Mouse (Mus musculus) ES-E14 (cell line): ENCODE measurements at regions not wholly inside any gene's neighbourhood (a gene's known extent, or its start where the extent isn't known, plus 50 kb on each side); places are given as distances from the start of the nearest gene placed in this dataset.

ENCODE experiments used
- DNase-seq: peaks from one replicate; pipeline ENCODE4 v3.0.0-alpha.2; 2013; ENCODE audit warnings: low read depth, low spot score
- H3K27ac ChIP-seq: 2 replicates; pipeline ENCODE4 v1.5.1; 2012; ENCODE audit warnings: low read depth, mild to moderate bottlenecking, low read length, moderate library complexity, mixed read lengths; ENCODE audit not compliant: poor library complexity, insufficient read depth, severe bottlenecking
- H3K36me3 ChIP-seq: 2 replicates; pipeline ENCODE4 v1.6.1; 2012; ENCODE audit warnings: mild to moderate bottlenecking, low read length, moderate library complexity, mixed read lengths; ENCODE audit not compliant: control insufficient read depth, poor library complexity, insufficient read depth, severe bottlenecking
- H3K4me1 ChIP-seq, 2 experiments: fragments of 150-350 bp in 1 of 2; sonication (generic) in 1 of 2; 2 replicates each; pipeline ENCODE4 v1.6.1; 2012; ENCODE audit warnings: low read length in 2 of 2, mild to moderate bottlenecking in 1 of 2, mixed read lengths in 1 of 2; ENCODE audit not compliant: control insufficient read depth in 2 of 2, insufficient read depth in 2 of 2, poor library complexity in 1 of 2
- H3K4me3 ChIP-seq, 2 experiments: fragments of 150-350 bp in 1 of 2; sonication (generic) in 1 of 2; 2 replicates each; pipeline ENCODE4 v1.5.1; 2012; ENCODE audit warnings: low read length in 2 of 2, low read depth in 1 of 2, mild to moderate bottlenecking in 1 of 2, mixed read lengths in 1 of 2; ENCODE audit not compliant: insufficient read depth in 1 of 2, poor library complexity in 1 of 2, severe bottlenecking in 1 of 2
- H3K9ac ChIP-seq: 2 replicates; pipeline ENCODE4 v1.6.1; 2012; ENCODE audit warnings: low read depth, mild to moderate bottlenecking, low read length, mixed read lengths; ENCODE audit not compliant: poor library complexity, insufficient read depth, severe bottlenecking
- H3K9me3 ChIP-seq: fragments of 150-350 bp; sonication (generic); 2 replicates; pipeline ENCODE4 v1.6.1; 2012; ENCODE audit warnings: low read depth, mild to moderate bottlenecking, low read length; ENCODE audit not compliant: control insufficient read depth, insufficient read depth
- CHD2 ChIP-seq: IDR thresholded peaks from 2 replicates; pipeline ENCODE4 v1.6.1; 2014; ENCODE audit warnings: mild to moderate bottlenecking, low read depth, low read length, inconsistent platforms
- HCFC1 ChIP-seq: IDR thresholded peaks from 2 replicates; pipeline ENCODE4 v1.6.1; 2012; ENCODE audit warnings: low read length, inconsistent platforms, borderline replicate concordance; ENCODE audit not compliant: insufficient read depth
- MAFK ChIP-seq: IDR thresholded peaks from 2 replicates; pipeline ENCODE4 v1.6.1; 2014; ENCODE audit warnings: mild to moderate bottlenecking, low read depth, low read length, inconsistent platforms; ENCODE audit not compliant: insufficient read depth
- ZC3H11A ChIP-seq: IDR thresholded peaks from 2 replicates; pipeline ENCODE4 v1.6.1; 2012; ENCODE audit warnings: low read depth, mild to moderate bottlenecking, inconsistent platforms, low read length, borderline replicate concordance
- ZNF384 ChIP-seq: IDR thresholded peaks from 2 replicates; pipeline ENCODE4 v1.6.1; 2012; ENCODE audit warnings: low read depth, low read length, inconsistent platforms
- in situ Hi-C, 2 experiments: fragments of 600-800 bp; cut with MboI; formaldehyde crosslinking; loops; one replicate each; pipeline ENCODE4 v1.15.1; 2025; ENCODE audit warnings: low sequenced_read_pairs in 2 of 2, inconsistent platforms in 1 of 2; ENCODE audit not compliant: unreplicated experiment in 2 of 2

GRCm38 (mm10) chr8:53192519-53192918 lies 319.0 kb upstream of the Aga start:
- DNase-seq = no peak
- H3K4me3 ChIP-seq = no peak overlapping the region
- H3K36me3 ChIP-seq = no peaks in the 10 kb centered on the region
- in situ Hi-C loops = no loop called here
- TF ChIP-seq ZNF384 = no peak
- no peak for TF ChIP-seq ZC3H11A
- no peak for TF ChIP-seq CHD2
- no peak for TF ChIP-seq HCFC1
- no peak for TF ChIP-seq MAFK
- H3K27ac ChIP-seq = no peak overlapping the region
- no peaks in the 10 kb centered on the region for H3K4me1 ChIP-seq
- no peak overlapping the region for H3K9ac ChIP-seq
- no peaks in the 10 kb centered on the region for H3K9me3 ChIP-seq

DNA sequence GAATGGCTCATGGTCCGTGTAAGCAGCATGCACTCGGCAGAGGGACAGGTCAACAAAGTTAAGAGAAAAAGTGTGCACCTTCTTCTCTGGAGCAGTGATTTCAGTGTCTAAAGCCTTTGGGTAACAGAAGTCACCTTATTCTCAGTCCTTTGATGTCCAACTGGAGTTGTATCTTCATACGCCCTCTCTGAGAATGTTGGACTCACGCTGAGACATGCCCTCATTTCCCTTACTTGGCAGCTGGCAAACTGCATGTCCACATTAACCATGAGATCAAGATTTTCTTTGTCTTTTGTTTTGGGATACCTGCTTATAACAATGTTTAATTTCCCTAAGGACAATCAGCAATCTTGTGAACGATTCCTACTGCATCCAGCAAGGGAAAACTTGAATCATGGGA lies 289.3 kb upstream of the Aga start:
- TF ChIP-seq MAFK (no peak), ZNF384 (no peak), HCFC1 (no peak), ZC3H11A (no peak)
- no peak for DNase-seq
- Histone ChIP-seq H3K9me3 (no peaks in the 10 kb centered on the region), H3K9ac (no peak overlapping the region), H3K4me3 (no peak overlapping the region), H3K27ac (no peak overlapping the region), H3K36me3 (no peaks in the 10 kb centered on the region), H3K4me1 (no peaks in the 10 kb centered on the region)
- in situ Hi-C loops = no loop called here
